Mouse (Mus musculus): Measurements from ENCODE around the gene Tmem260.

The Tmem260 gene

DNA sequence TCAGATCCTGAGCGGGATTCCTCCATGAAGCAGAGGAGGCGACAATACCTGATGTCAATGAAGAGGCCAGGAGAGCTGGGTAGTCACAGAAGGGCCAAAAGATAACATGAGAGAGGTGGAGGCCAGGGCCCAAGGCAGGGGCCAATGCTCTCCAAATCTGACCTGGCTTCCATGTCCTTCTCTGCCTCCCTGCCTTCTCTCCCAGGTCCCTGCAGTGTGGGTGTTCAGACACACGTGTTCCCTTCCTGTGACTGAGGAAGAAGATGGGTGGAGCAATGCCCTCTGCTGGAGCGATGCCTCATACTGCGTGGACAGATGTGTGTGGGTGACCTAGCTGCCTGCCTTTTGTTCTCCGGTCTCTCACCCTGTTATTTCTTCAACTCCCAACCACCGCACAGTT, 113.8 kb downstream of the Tmem260 start:
- no peak for DNase-seq

DNA sequence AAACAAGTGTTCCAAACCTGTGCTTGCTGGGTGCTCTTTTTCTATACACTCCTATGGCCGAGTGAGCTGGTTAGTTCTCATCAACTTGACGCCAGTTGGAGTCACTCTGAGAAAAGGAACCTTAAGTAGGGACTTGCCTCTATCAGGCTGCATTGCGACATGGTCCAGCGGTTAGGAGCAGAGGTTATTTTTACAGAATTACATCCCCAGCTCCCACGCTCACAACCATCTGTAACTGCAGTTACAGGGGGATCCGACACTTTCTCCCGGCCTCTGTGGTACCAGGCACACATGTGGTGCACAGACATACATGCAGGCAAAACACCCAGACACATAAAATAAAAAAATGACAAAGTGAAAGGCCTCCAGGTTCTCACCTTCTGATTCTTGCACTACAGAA, 120.7 kb downstream of the Tmem260 start:
- DNase-seq, result no peak

Data from kidney, postnatal 25 days (tissue).